Mouse (Mus musculus): ENCODE measurements at regions not wholly inside any gene's neighbourhood (a gene's known extent, or its start where the extent isn't known, plus 50 kb on each side); places are given as distances from the start of the nearest gene placed in this dataset.
A peak's percentile ranks its signal among the peaks of the same experiment; 100 is the strongest.

- no peaks in the 10 kb centered on the region for H3K27me3 ChIP-seq (ENCODE audit: control insufficient read depth, insufficient read depth, low read length)
- H3K4me3 ChIP-seq (ENCODE audit: low read depth, low read length), result no peak overlapping the region
- H3K4me2 ChIP-seq (ENCODE audit: low read depth, low read length), result no peak overlapping the region
- peak; percentile 4 for DNase-seq (ENCODE audit: low spot score)
- H3K36me3 ChIP-seq (replicated peaks; ENCODE audit: control insufficient read depth, insufficient read depth, low read depth, low read length), result no peaks in the 10 kb centered on the region
- WGBS, result 11% methylated on average over 4 of the region's 4 CpGs
- no peaks in the 10 kb centered on the region for H3K4me1 ChIP-seq (ENCODE audit: control insufficient read depth, insufficient read depth, low read length)
- no peak for ATAC-seq (replicated peaks; ENCODE audit: insufficient number of reproducible peaks, low FRiP score, low TSS enrichment, low read depth)
- no peaks in the 10 kb centered on the region for H3K9me3 ChIP-seq (replicated peaks; ENCODE audit: control insufficient read depth, low read length)
- H3K27ac ChIP-seq (replicated peaks; ENCODE audit: low read depth, low read length), result no peak overlapping the region
- H3K9ac ChIP-seq (replicated peaks; ENCODE audit: low read length), result no peak overlapping the region
Measured at GRCm38 (mm10) chr9:23061179-23061929, 161.5 kb upstream of the Bmper start.

GRCm38 (mm10) chr9:23062057-23062655 lies 160.7 kb upstream of the Bmper start:
- Histone ChIP-seq H3K36me3 (replicated peaks; ENCODE audit: control insufficient read depth, insufficient read depth, low read depth, low read length) (no peaks in the 10 kb centered on the region), H3K4me1 (ENCODE audit: control insufficient read depth, insufficient read depth, low read length) (no peaks in the 10 kb centered on the region), H3K27me3 (ENCODE audit: control insufficient read depth, insufficient read depth, low read length) (no peaks in the 10 kb centered on the region), H3K4me2 (ENCODE audit: low read depth, low read length) (no peak overlapping the region), H3K27ac (replicated peaks; ENCODE audit: low read depth, low read length) (no peak overlapping the region), H3K9ac (replicated peaks; ENCODE audit: low read length) (no peak overlapping the region), H3K9me3 (replicated peaks; ENCODE audit: control insufficient read depth, low read length) (no peaks in the 10 kb centered on the region), H3K4me3 (ENCODE audit: low read depth, low read length) (no peak overlapping the region)
- ATAC-seq (replicated peaks; ENCODE audit: insufficient number of reproducible peaks, low FRiP score, low TSS enrichment, low read depth) (0 out of 2 replicates have a peak, but pooled peaks have one; percentile 6), DNase-seq (ENCODE audit: low spot score) (peak; percentile 10)
- WGBS, result 39% methylated on average over 8 of the region's 8 CpGs

GRCm38 (mm10) chr9:23062656-23063444 lies 160.0 kb upstream of the Bmper start:
- H3K4me1 ChIP-seq (ENCODE audit: control insufficient read depth, insufficient read depth, low read length), result no peaks in the 10 kb centered on the region
- no peaks in the 10 kb centered on the region for H3K36me3 ChIP-seq (replicated peaks; ENCODE audit: control insufficient read depth, insufficient read depth, low read depth, low read length)
- H3K27ac ChIP-seq (replicated peaks; ENCODE audit: low read depth, low read length), result peak overlapping the region; percentile 30; the same call in 1 of the 2 replicates
- no peak overlapping the region for H3K9ac ChIP-seq (replicated peaks; ENCODE audit: low read length)
- H3K4me3 ChIP-seq (ENCODE audit: low read depth, low read length), result no peak overlapping the region
- DNase-seq (ENCODE audit: low spot score) (no peak), ATAC-seq (replicated peaks; ENCODE audit: insufficient number of reproducible peaks, low FRiP score, low TSS enrichment, low read depth) (0 out of 2 replicates have a peak, but pooled peaks have one; percentile 36)
- 38% methylated on average over 7 of the region's 7 CpGs for WGBS
- H3K27me3 ChIP-seq (ENCODE audit: control insufficient read depth, insufficient read depth, low read length), result no peaks in the 10 kb centered on the region
- H3K9me3 ChIP-seq (replicated peaks; ENCODE audit: control insufficient read depth, low read length), result no peaks in the 10 kb centered on the region
- H3K4me2 ChIP-seq (ENCODE audit: low read depth, low read length), result no peak overlapping the region

- WGBS, result 89% methylated on average over 2 of the region's 2 CpGs
- no peak overlapping the region for H3K4me3 ChIP-seq (ENCODE audit: low read depth, low read length)
- no peak for DNase-seq (ENCODE audit: low spot score)
- no peak overlapping the region for H3K4me2 ChIP-seq (ENCODE audit: low read depth, low read length)
- no peak for ATAC-seq (replicated peaks; ENCODE audit: insufficient number of reproducible peaks, low FRiP score, low TSS enrichment, low read depth)
- H3K9me3 ChIP-seq (replicated peaks; ENCODE audit: control insufficient read depth, low read length), result no peaks in the 10 kb centered on the region
- no peak overlapping the region for H3K27ac ChIP-seq (replicated peaks; ENCODE audit: low read depth, low read length)
- H3K36me3 ChIP-seq (replicated peaks; ENCODE audit: control insufficient read depth, insufficient read depth, low read depth, low read length), result no peaks in the 10 kb centered on the region
- H3K27me3 ChIP-seq (ENCODE audit: control insufficient read depth, insufficient read depth, low read length), result no peaks in the 10 kb centered on the region
- no peaks in the 10 kb centered on the region for H3K4me1 ChIP-seq (ENCODE audit: control insufficient read depth, insufficient read depth, low read length)
- no peak overlapping the region for H3K9ac ChIP-seq (replicated peaks; ENCODE audit: low read length)
Measured at GRCm38 (mm10) chr9:23064001-23064400, 158.9 kb upstream of the Bmper start.

- H3K27me3 ChIP-seq (ENCODE audit: control insufficient read depth, insufficient read depth, low read length), result no peaks in the 10 kb centered on the region
- no peak for ATAC-seq (replicated peaks; ENCODE audit: insufficient number of reproducible peaks, low FRiP score, low TSS enrichment, low read depth)
- no peak overlapping the region for H3K4me3 ChIP-seq (ENCODE audit: low read depth, low read length)
- H3K4me2 ChIP-seq (ENCODE audit: low read depth, low read length), result no peak overlapping the region
- H3K4me1 ChIP-seq (ENCODE audit: control insufficient read depth, insufficient read depth, low read length), result no peaks in the 10 kb centered on the region
- H3K36me3 ChIP-seq (replicated peaks; ENCODE audit: control insufficient read depth, insufficient read depth, low read depth, low read length), result no peaks in the 10 kb centered on the region
- WGBS, result 95% methylated on average over 3 of the region's 3 CpGs
- no peak overlapping the region for H3K27ac ChIP-seq (replicated peaks; ENCODE audit: low read depth, low read length)
- no peak overlapping the region for H3K9ac ChIP-seq (replicated peaks; ENCODE audit: low read length)
- no peak for DNase-seq (ENCODE audit: low spot score)
- H3K9me3 ChIP-seq (replicated peaks; ENCODE audit: control insufficient read depth, low read length), result no peaks in the 10 kb centered on the region
Measured at GRCm38 (mm10) chr9:23064811-23065210, 158.1 kb upstream of the Bmper start.

- no peak for ATAC-seq (replicated peaks; ENCODE audit: insufficient number of reproducible peaks, low FRiP score, low TSS enrichment, low read depth)
Measured at GRCm38 (mm10) chr9:23068101-23068791, 154.6 kb upstream of the Bmper start.

GRCm38 (mm10) chr9:23069161-23069560 lies 153.7 kb upstream of the Bmper start:
- Histone ChIP-seq H3K27me3 (ENCODE audit: control insufficient read depth, insufficient read depth, low read length) (no peaks in the 10 kb centered on the region), H3K4me3 (ENCODE audit: low read depth, low read length) (no peak overlapping the region), H3K9me3 (replicated peaks; ENCODE audit: control insufficient read depth, low read length) (no peaks in the 10 kb centered on the region), H3K9ac (replicated peaks; ENCODE audit: low read length) (no peak overlapping the region), H3K4me2 (ENCODE audit: low read depth, low read length) (no peak overlapping the region), H3K27ac (replicated peaks; ENCODE audit: low read depth, low read length) (no peak overlapping the region), H3K4me1 (ENCODE audit: control insufficient read depth, insufficient read depth, low read length) (no peaks in the 10 kb centered on the region), H3K36me3 (replicated peaks; ENCODE audit: control insufficient read depth, insufficient read depth, low read depth, low read length) (no peaks in the 10 kb centered on the region)
- DNase-seq (ENCODE audit: low spot score) (peak; percentile 15), ATAC-seq (replicated peaks; ENCODE audit: insufficient number of reproducible peaks, low FRiP score, low TSS enrichment, low read depth) (no peak)
- WGBS, result 71% methylated on average over 7 of the region's 7 CpGs

More at GRCm38 (mm10) chr9:23068101-23068791, 154.6 kb upstream of the Bmper start:
- Histone ChIP-seq H3K27ac (replicated peaks; ENCODE audit: low read depth, low read length) (no peak overlapping the region), H3K27me3 (ENCODE audit: control insufficient read depth, insufficient read depth, low read length) (no peaks in the 10 kb centered on the region), H3K9me3 (replicated peaks; ENCODE audit: control insufficient read depth, low read length) (no peaks in the 10 kb centered on the region), H3K36me3 (replicated peaks; ENCODE audit: control insufficient read depth, insufficient read depth, low read depth, low read length) (no peaks in the 10 kb centered on the region), H3K4me3 (ENCODE audit: low read depth, low read length) (no peak overlapping the region), H3K9ac (replicated peaks; ENCODE audit: low read length) (no peak overlapping the region), H3K4me2 (ENCODE audit: low read depth, low read length) (no peak overlapping the region), H3K4me1 (ENCODE audit: control insufficient read depth, insufficient read depth, low read length) (no peaks in the 10 kb centered on the region)
- WGBS, result 74% methylated on average over 6 of the region's 6 CpGs
- DNase-seq (ENCODE audit: low spot score), result no peak
